8 mouse cellular contexts compared by ENCODE assay signal in genomic region chr4:116016862-116017299, GRCm38 (mm10). TPM values are rescaled to one million over a fixed set of nuclear protein-coding genes. Genes with fewer than 3 reads are reported as not detected.
DNase-seq lines count a peak whose midpoint lies in the region; ATAC-seq and TF ChIP-seq lines count a peak whose summit lies in the region.

No protein-coding gene starts in this region.

- peak overlapping the region; percentile 99 for H3K4me2 ChIP-seq in limb, embryonic 14.5 days (replicated peaks; ENCODE audit: low read depth, low read length, severe bottlenecking)
- peak overlapping the region; percentile 98 for H3K4me2 ChIP-seq in stomach, embryonic 15.5 days

- H3K4me3 ChIP-seq in gastrocnemius, adult 2 months, result peak overlapping the region; percentile 81
- peak overlapping the region; percentile 78 for H3K4me3 ChIP-seq in spleen, adult 2 months (ENCODE audit: extremely low read depth, insufficient read depth, insufficient read length)
- peak overlapping the region; percentile 56 for H3K4me3 ChIP-seq in limb, embryonic 14.5 days (replicated peaks; ENCODE audit: low read length)
- peak overlapping the region; percentile 67 for H3K4me3 ChIP-seq in stomach, embryonic 15.5 days (replicated peaks)

- H3K27ac ChIP-seq in gastrocnemius, adult 2 months, result no peak overlapping the region
- peak overlapping the region; percentile 80 for H3K27ac ChIP-seq in spleen, adult 2 months (ENCODE audit: insufficient read depth, low read length)
- no peak overlapping the region for H3K27ac ChIP-seq in limb, embryonic 14.5 days (replicated peaks; ENCODE audit: low read depth, low read length)
- peak overlapping the region; percentile 54; the same call in 1 of the 2 replicates for H3K27ac ChIP-seq in stomach, embryonic 15.5 days

- H3K27me3 ChIP-seq in spleen, adult 2 months (ENCODE audit: control insufficient read depth, insufficient read depth, low read length), result no peaks in the 10 kb centered on the region
- H3K27me3 ChIP-seq in limb, embryonic 14.5 days (ENCODE audit: control insufficient read depth, insufficient read depth, low read length), result peaks cover 42% of the 10 kb centered on the region
- peaks cover 34% of the 10 kb centered on the region for H3K27me3 ChIP-seq in stomach, embryonic 15.5 days (replicated peaks)

- no peaks in the 10 kb centered on the region for H3K9me3 ChIP-seq in limb, embryonic 14.5 days (ENCODE audit: control insufficient read depth, low read length)
- no peaks in the 10 kb centered on the region for H3K9me3 ChIP-seq in stomach, embryonic 15.5 days

- no peak; the same call in 1 of the 2 replicates for ATAC-seq in limb, embryonic 14.5 days (ENCODE audit: low FRiP score, low read depth)
- ATAC-seq in stomach, embryonic 15.5 days (ENCODE audit: insufficient read depth, low FRiP score, low read depth), result no peak

- DNase-seq in gastrocnemius, adult 2 months, result no peak
- no peak for DNase-seq in gastrocnemius, postnatal 14 days
- no peak for DNase-seq in spleen, adult 2 months (ENCODE audit: low read depth in 1 of 2, low spot score in 2 of 2)
- no peak for DNase-seq in spleen, postnatal 4 days (ENCODE audit: low spot score in 2 of 2)
- DNase-seq in limb, embryonic 14.5 days (ENCODE audit: low spot score), result no peak
- no peak for DNase-seq in layer of hippocampus, postnatal 10 days (ENCODE audit: low spot score in 2 of 2)
- no peak for DNase-seq in embryo, embryonic 11 days

- WGBS in spleen, adult 2 months, result 9% methylated on average over 16 of the region's 16 CpGs
- 7% methylated on average over 16 of the region's 16 CpGs for WGBS in limb, embryonic 14.5 days
- WGBS in stomach, embryonic 15.5 days, result 11% methylated on average over 16 of the region's 16 CpGs

- peaks cover 3% of the 10 kb centered on the region for H3K4me1 ChIP-seq in spleen, adult 2 months (ENCODE audit: control insufficient read depth, insufficient read depth, insufficient read length)
- H3K4me1 ChIP-seq in limb, embryonic 14.5 days (ENCODE audit: control insufficient read depth, insufficient read depth, low read length), result no peaks in the 10 kb centered on the region
- peaks cover 5% of the 10 kb centered on the region for H3K4me1 ChIP-seq in stomach, embryonic 15.5 days

- TF ChIP-seq CTCF in gastrocnemius, adult 2 months (IDR thresholded peaks at IDR 0.05), result no peak
- no peak for TF ChIP-seq CTCF in spleen, adult 2 months (IDR thresholded peaks at IDR 0.05; ENCODE audit: extremely low read depth, insufficient read depth, insufficient read length, insufficient replicate concordance)

- intact Hi-C loops in gastrocnemius, adult 2 months (cut with DNase I), result no loop called here
- intact Hi-C loops in gastrocnemius, postnatal 14 days (cut with DNase I; ENCODE audit: low total_unique reads), result no loop called here

- no peaks in the 10 kb centered on the region for H3K36me3 ChIP-seq in spleen, adult 2 months (ENCODE audit: control insufficient read depth, insufficient read depth, low read length)
- H3K36me3 ChIP-seq in limb, embryonic 14.5 days (ENCODE audit: control insufficient read depth, insufficient read depth, low read length), result no peaks in the 10 kb centered on the region
- H3K36me3 ChIP-seq in stomach, embryonic 15.5 days, result no peaks in the 10 kb centered on the region

- H3K9ac ChIP-seq in limb, embryonic 14.5 days (ENCODE audit: low read depth, low read length, severe bottlenecking), result peak overlapping the region; percentile 55
- peak overlapping the region; percentile 54 for H3K9ac ChIP-seq in stomach, embryonic 15.5 days

- TF ChIP-seq POLR2A in spleen, adult 2 months (IDR thresholded peaks at IDR 0.05; ENCODE audit: low read depth, low read length), result no peak
- TF ChIP-seq POLR2A in limb, embryonic 14.5 days (IDR thresholded peaks at IDR 0.05; ENCODE audit: borderline replicate concordance, extremely low read depth, insufficient read depth, insufficient read length), result no peak

RNA-seq across cellular contexts. Expression of gene Faah, which starts 0.8 kb away (rescaled TPM):
- total RNA-seq in gastrocnemius, adult 2 months (2021), result under 1 TPM; 0.20 to 0.22 TPM
- total RNA-seq in gastrocnemius, postnatal 14 days (2021), result under 1 TPM in 1 of 2 experiments, not detected in 1; 0.39 TPM
- 25.7 and 31.3 TPM in 2 replicates for polyA plus RNA-seq in spleen, adult 2 months (2012; rRNA removed)
- polyA plus RNA-seq in limb, embryonic 14.5 days (2012; rRNA removed), result 1.7 and 1.9 TPM in 2 replicates
- 1.9 and 2.1 TPM in 2 replicates for polyA plus RNA-seq in limb, embryonic 14.5 days (2014; fragmentation: Nextera tagmentation; extraction: Ambion mirVana)
- polyA plus RNA-seq in stomach, embryonic 15.5 days (2015; fragmentation: Nextera tagmentation; extraction: Ambion mirVana), result 14.8 and 19.8 TPM in 2 replicates
- total RNA-seq in layer of hippocampus, postnatal 10 days (2021), result 100 to 1,000 TPM in 1 of 2 experiments, 10 to 100 TPM in 1; 86.6 to 108 TPM

RNA-seq across cellular contexts. Expression of gene Nsun4, which starts 36.8 kb away (rescaled TPM):
- total RNA-seq in gastrocnemius, adult 2 months (2021), result 10 to 100 TPM; 12.3 to 16.9 TPM
- total RNA-seq in gastrocnemius, postnatal 14 days (2021), result 10 to 100 TPM; 12.7 to 13.9 TPM
- 8.2 and 9.3 TPM in 2 replicates for polyA plus RNA-seq in spleen, adult 2 months (2012; rRNA removed)
- polyA plus RNA-seq in limb, embryonic 14.5 days (2012; rRNA removed), result 12.7 and 13.4 TPM in 2 replicates
- polyA plus RNA-seq in limb, embryonic 14.5 days (2014; fragmentation: Nextera tagmentation; extraction: Ambion mirVana), result 18.8 and 21.0 TPM in 2 replicates
- polyA plus RNA-seq in stomach, embryonic 15.5 days (2015; fragmentation: Nextera tagmentation; extraction: Ambion mirVana), result 19.8 and 21.0 TPM in 2 replicates
- total RNA-seq in layer of hippocampus, postnatal 10 days (2021), result 1 to 10 TPM; 8.1 to 8.2 TPM

RNA-seq across cellular contexts. Expression of gene Uqcrh, which starts 58.0 kb away (rescaled TPM):
- 100 to 1,000 TPM; 765 to 991 TPM for total RNA-seq in gastrocnemius, adult 2 months (2021)
- total RNA-seq in gastrocnemius, postnatal 14 days (2021), result 100 to 1,000 TPM; 876 to 989 TPM
- polyA plus RNA-seq in spleen, adult 2 months (2012; rRNA removed), result 44.5 and 48.9 TPM in 2 replicates
- 318 and 510 TPM in 2 replicates for polyA plus RNA-seq in limb, embryonic 14.5 days (2012; rRNA removed)
- 494 and 543 TPM in 2 replicates for polyA plus RNA-seq in limb, embryonic 14.5 days (2014; fragmentation: Nextera tagmentation; extraction: Ambion mirVana)
- 541 and 546 TPM in 2 replicates for polyA plus RNA-seq in stomach, embryonic 15.5 days (2015; fragmentation: Nextera tagmentation; extraction: Ambion mirVana)
- total RNA-seq in layer of hippocampus, postnatal 10 days (2021), result 100 to 1,000 TPM; 402 to 460 TPM

RNA-seq across cellular contexts. Expression of gene Lrrc41, which starts 58.2 kb away (rescaled TPM):
- total RNA-seq in gastrocnemius, adult 2 months (2021), result 10 to 100 TPM; 21.2 to 22.1 TPM
- 10 to 100 TPM; 19.0 to 25.0 TPM for total RNA-seq in gastrocnemius, postnatal 14 days (2021)
- polyA plus RNA-seq in spleen, adult 2 months (2012; rRNA removed), result 22.4 and 35.3 TPM in 2 replicates
- polyA plus RNA-seq in limb, embryonic 14.5 days (2012; rRNA removed), result 60.2 and 92.2 TPM in 2 replicates
- 80.8 and 89.3 TPM in 2 replicates for polyA plus RNA-seq in limb, embryonic 14.5 days (2014; fragmentation: Nextera tagmentation; extraction: Ambion mirVana)
- 65.3 and 68.0 TPM in 2 replicates for polyA plus RNA-seq in stomach, embryonic 15.5 days (2015; fragmentation: Nextera tagmentation; extraction: Ambion mirVana)
- 10 to 100 TPM; 51.9 to 52.8 TPM for total RNA-seq in layer of hippocampus, postnatal 10 days (2021)

Comparison
In these comparisons a context has a peak if more than half of its experiments do, and no peak if none do; other contexts are left out.
1. H3K27ac ChIP-seq: peak in spleen, adult 2 months (single experiment) and stomach, embryonic 15.5 days (single experiment); none in gastrocnemius, adult 2 months (single experiment) and limb, embryonic 14.5 days (single experiment).
2. RNA of gene Faah, which starts 0.8 kb away (total RNA-seq): 86.6 to 108 TPM in layer of hippocampus, postnatal 10 days; 0.39 TPM in gastrocnemius, postnatal 14 days and 0.20 to 0.22 TPM in gastrocnemius, adult 2 months; every median in the first group is over 10 times any median in the second.
3. Peak in every context shown above with its lines, with median percentiles within 50 percentile points of each other: H3K4me3 ChIP-seq.